ENCODE assay signal across 7 mouse cellular contexts in genomic region chr10:8762771-8763170, GRCm38 (mm10).
A peak's percentile ranks its signal among the peaks of the same experiment; 100 is the strongest.
DNase-seq lines count a peak whose midpoint lies in the region; ATAC-seq and TF ChIP-seq lines count a peak whose summit lies in the region.

No protein-coding gene starts in this region.

- H3K4me3 ChIP-seq in E14TG2a.4 (replicated peaks; ENCODE audit: low read length), result peak overlapping the region; percentile 37; the same call in 1 of the 2 replicates
- peak overlapping the region; percentile 46 for H3K4me3 ChIP-seq in heart, embryonic 15.5 days

- 0 out of 2 replicates have a peak overlapping the region, but pooled peaks have one; percentile 47 for H3K9ac ChIP-seq in heart, embryonic 15.5 days

- H3K27me3 ChIP-seq in E14TG2a.4 (ENCODE audit: insufficient read depth, low read length), result no peaks in the 10 kb centered on the region
- H3K27me3 ChIP-seq in heart, embryonic 15.5 days, result no peaks in the 10 kb centered on the region

- peak overlapping the region; percentile 74 for H3K27ac ChIP-seq in heart, embryonic 15.5 days

- 23% methylated on average over 12 of the region's 12 CpGs for WGBS in heart, embryonic 15.5 days

- peak; percentile 16; the same call in 1 of the 2 replicates for ATAC-seq in heart, embryonic 15.5 days (replicated peaks; ENCODE audit: insufficient number of reproducible peaks, insufficient read depth, low FRiP score, low read depth)
- ATAC-seq in granulocyte monocyte progenitor cell, adult 5-6 weeks (replicated peaks; ENCODE audit: poor library complexity, severe bottlenecking), result no peak

- H3K4me1 ChIP-seq in E14TG2a.4 (replicated peaks; ENCODE audit: low read depth, low read length), result peaks cover 55% of the 10 kb centered on the region
- H3K4me1 ChIP-seq in heart, embryonic 15.5 days (replicated peaks), result peaks cover 27% of the 10 kb centered on the region

- H3K4me2 ChIP-seq in heart, embryonic 15.5 days, result peak overlapping the region; percentile 69

- DNase-seq in embryo, embryonic 10.5 days (ENCODE audit: low spot score), result peak; percentile 63
- peak; percentile 57 for DNase-seq in mesoderm, embryonic 11.5 days (ENCODE audit: low read depth, low spot score)
- DNase-seq in urinary bladder, postnatal 4 days (ENCODE audit: low spot score in 2 of 2), result no peak
- no peak for DNase-seq in spleen, postnatal 36 days (ENCODE audit: low spot score in 2 of 2)

- H3K9me3 ChIP-seq in E14TG2a.4 (ENCODE audit: low read length), result no peaks in the 10 kb centered on the region
- no peaks in the 10 kb centered on the region for H3K9me3 ChIP-seq in heart, embryonic 15.5 days (replicated peaks)

- peaks cover 21% of the 10 kb centered on the region for H3K36me3 ChIP-seq in E14TG2a.4 (ENCODE audit: insufficient read depth, low read length)
- H3K36me3 ChIP-seq in heart, embryonic 15.5 days, result no peaks in the 10 kb centered on the region

- TF ChIP-seq CTCF in E14TG2a.4 (conservative IDR thresholded peaks at IDR 0.05; ENCODE audit: low read length), result no peak

Comparison
In these comparisons a context has a peak if more than half of its experiments do, and no peak if none do; other contexts are left out.
1. DNase-seq: peak in embryo, embryonic 10.5 days (single experiment) and mesoderm, embryonic 11.5 days (single experiment); none in urinary bladder, postnatal 4 days (0 of 2) and spleen, postnatal 36 days (0 of 2).